In genomic region chr12:112490444-112490939, GRCm38 (mm10) we compare ENCODE assay signal across 9 mouse cellular contexts. TPM values are rescaled to one million over a fixed set of nuclear protein-coding genes. Genes with fewer than 3 reads are reported as not detected.
DNase-seq lines count a peak whose midpoint lies in the region; ATAC-seq and TF ChIP-seq lines count a peak whose summit lies in the region.
"Had no signal": no experiment of that assay in that cellular context is flagged by ENCODE, and none has a peak within 500 bp of the region (broad histone marks: within the 10 kb centered on the region; RNA-seq: fewer than 3 reads in every experiment).

No protein-coding gene starts in this region.

- peak; percentile 50 for TF ChIP-seq CTCF in heart, postnatal 0 days (IDR thresholded peaks at IDR 0.05; ENCODE audit: low read depth)

- H3K4me2 ChIP-seq in heart, postnatal 0 days (ENCODE audit: low read depth, low read length): peak overlapping the region; percentile 54
- peak overlapping the region; percentile 0 for H3K4me2 ChIP-seq in limb, embryonic 12.5 days
- H3K4me2 ChIP-seq: midbrain, embryonic 12.5 days had no signal

- 3% methylated on average over 3 of the region's 3 CpGs for WGBS in heart, postnatal 0 days
- 16% methylated on average over 3 of the region's 3 CpGs for WGBS in limb, embryonic 12.5 days

- no peaks in the 10 kb centered on the region for H3K27me3 ChIP-seq in heart, postnatal 0 days (ENCODE audit: control insufficient read depth, insufficient read depth, low read length)
- peaks cover 14% of the 10 kb centered on the region for H3K27me3 ChIP-seq in limb, embryonic 12.5 days
- H3K27me3 ChIP-seq: midbrain, embryonic 12.5 days had no signal

- no peaks in the 10 kb centered on the region for H3K9me3 ChIP-seq in heart, postnatal 0 days (replicated peaks; ENCODE audit: control insufficient read depth, low read length)
- no peaks in the 10 kb centered on the region for H3K9me3 ChIP-seq in limb, embryonic 12.5 days
- H3K9me3 ChIP-seq: midbrain, embryonic 12.5 days had no signal

- TF ChIP-seq EP300 in heart, postnatal 0 days (IDR thresholded peaks at IDR 0.05; ENCODE audit: low read depth): peak; percentile 97

- peak overlapping the region; percentile 98 for H3K27ac ChIP-seq in heart, postnatal 0 days (ENCODE audit: low read depth)
- H3K27ac ChIP-seq in limb, embryonic 12.5 days: peak overlapping the region; percentile 81
- H3K27ac ChIP-seq: midbrain, embryonic 12.5 days had no signal

- DNase-seq in NIH3T3 (ENCODE audit: low read depth): peak; percentile 82
- DNase-seq in adrenal gland, postnatal 36 days: peak; percentile 36 to 72
- DNase-seq in heart, postnatal 0 days (ENCODE audit: low spot score): peak; percentile 92
- no peak for DNase-seq in thymus, postnatal 0 days (ENCODE audit: low spot score)
- no peak for DNase-seq in ovary, postnatal 10 days (ENCODE audit: low spot score)
- no peak for DNase-seq in left cerebral cortex, adult 8-10 months (ENCODE audit: low spot score in 2 of 2)
- DNase-seq in layer of hippocampus, postnatal 25 days (ENCODE audit: extremely low spot score in 1 of 2, low spot score in 1 of 2): no peak

- ATAC-seq in heart, postnatal 0 days (ENCODE audit: insufficient read depth, low read depth): peak; percentile 76
- peak; percentile 59 for ATAC-seq in limb, embryonic 12.5 days (ENCODE audit: insufficient number of reproducible peaks, insufficient read depth, low FRiP score, low TSS enrichment, low read depth)

- peak overlapping the region; percentile 24 for H3K4me3 ChIP-seq in heart, postnatal 0 days (ENCODE audit: low read depth, low read length)
- H3K4me3 ChIP-seq in limb, embryonic 12.5 days (replicated peaks): no peak overlapping the region
- H3K4me3 ChIP-seq: midbrain, embryonic 12.5 days had no signal

- no peaks in the 10 kb centered on the region for H3K36me3 ChIP-seq in heart, postnatal 0 days (replicated peaks; ENCODE audit: control insufficient read depth, insufficient read depth, low read length)
- H3K36me3 ChIP-seq in limb, embryonic 12.5 days: no peaks in the 10 kb centered on the region
- H3K36me3 ChIP-seq: midbrain, embryonic 12.5 days had no signal

- peak overlapping the region; percentile 31 for H3K9ac ChIP-seq in heart, postnatal 0 days (replicated peaks; ENCODE audit: low read depth, low read length)
- no peak overlapping the region; the same call in 1 of the 2 replicates for H3K9ac ChIP-seq in limb, embryonic 12.5 days (replicated peaks)
- H3K9ac ChIP-seq: midbrain, embryonic 12.5 days had no signal

- H3K4me1 ChIP-seq in heart, postnatal 0 days (ENCODE audit: control insufficient read depth, insufficient read depth): peaks cover 56% of the 10 kb centered on the region
- H3K4me1 ChIP-seq in limb, embryonic 12.5 days (replicated peaks): peaks cover 30% of the 10 kb centered on the region

RNA-seq across cellular contexts. Expression of gene A530016L24Rik, which starts 1.2 kb away (rescaled TPM):
- total RNA-seq in adrenal gland, postnatal 36 days (2021): 10 to 100 TPM; 21.7 to 41.5 TPM
- total RNA-seq in heart, postnatal 0 days (2014; rRNA removed; ENCODE audit: low replicate concordance): 9.9 and 14.1 TPM in 2 replicates
- 6.0 and 6.9 TPM in 2 replicates for polyA plus RNA-seq in heart, postnatal 0 days (2015; fragmentation: Nextera tagmentation; extraction: Ambion mirVana)
- polyA plus RNA-seq in limb, embryonic 12.5 days (2016; fragmentation: Nextera tagmentation; extraction: Ambion mirVana): 0.23 TPM in 1 of 2 replicates, not detected in the other
- 0.06 and 0.09 TPM in 2 replicates for polyA plus RNA-seq in thymus, postnatal 0 days (2015; fragmentation: Nextera tagmentation; extraction: Ambion mirVana)
- total RNA-seq in left cerebral cortex, adult 8-10 months (2022): under 1 TPM; 0.20 to 0.37 (median 0.34) TPM
- total RNA-seq in layer of hippocampus, postnatal 25 days (2021): under 1 TPM; 0.32 to 0.56 TPM
- polyA plus RNA-seq: midbrain, embryonic 12.5 days had no signal

RNA-seq across cellular contexts. Expression of gene Tmem179, which starts 26.1 kb away (rescaled TPM):
- total RNA-seq in adrenal gland, postnatal 36 days (2021): 1 to 10 TPM; 4.3 to 5.6 TPM
- 0.85 TPM in 1 of 2 replicates, not detected in the other for total RNA-seq in heart, postnatal 0 days (2014; rRNA removed; ENCODE audit: low replicate concordance)
- polyA plus RNA-seq in heart, postnatal 0 days (2015; fragmentation: Nextera tagmentation; extraction: Ambion mirVana): 0.14 and 0.27 TPM in 2 replicates
- polyA plus RNA-seq in limb, embryonic 12.5 days (2016; fragmentation: Nextera tagmentation; extraction: Ambion mirVana): 0.19 and 0.23 TPM in 2 replicates
- polyA plus RNA-seq in thymus, postnatal 0 days (2015; fragmentation: Nextera tagmentation; extraction: Ambion mirVana): 0.08 and 0.18 TPM in 2 replicates
- 100 to 1,000 TPM; 115 to 127 (median 124) TPM for total RNA-seq in left cerebral cortex, adult 8-10 months (2022)
- 100 to 1,000 TPM; 113 to 133 TPM for total RNA-seq in layer of hippocampus, postnatal 25 days (2021)

Comparison
In these comparisons a context has a peak if more than half of its experiments do, and no peak if none do; other contexts are left out.
1. DNase-seq: peak in NIH3T3 (single experiment), adrenal gland, postnatal 36 days (2 of 2) and heart, postnatal 0 days (single experiment); none in thymus, postnatal 0 days (single experiment), ovary, postnatal 10 days (single experiment), left cerebral cortex, adult 8-10 months (0 of 2) and layer of hippocampus, postnatal 25 days (0 of 2).
2. RNA of gene Tmem179, which starts 26.1 kb away (total RNA-seq): 113 to 133 TPM in layer of hippocampus, postnatal 25 days and 115 to 127 TPM in left cerebral cortex, adult 8-10 months; 4.3 to 5.6 TPM in adrenal gland, postnatal 36 days and 0.85 TPM in heart, postnatal 0 days; every median in the first group is over 10 times any median in the second.